Mouse (Mus musculus): ENCODE data around the gene Mapk10. TPM values are rescaled to one million over a fixed set of nuclear protein-coding genes. Genes with fewer than 3 reads are reported as not detected.

Mapk10 gene
- polyA plus RNA-seq, 1 experiment from 2014 or later = 8.8 TPM

DNA sequence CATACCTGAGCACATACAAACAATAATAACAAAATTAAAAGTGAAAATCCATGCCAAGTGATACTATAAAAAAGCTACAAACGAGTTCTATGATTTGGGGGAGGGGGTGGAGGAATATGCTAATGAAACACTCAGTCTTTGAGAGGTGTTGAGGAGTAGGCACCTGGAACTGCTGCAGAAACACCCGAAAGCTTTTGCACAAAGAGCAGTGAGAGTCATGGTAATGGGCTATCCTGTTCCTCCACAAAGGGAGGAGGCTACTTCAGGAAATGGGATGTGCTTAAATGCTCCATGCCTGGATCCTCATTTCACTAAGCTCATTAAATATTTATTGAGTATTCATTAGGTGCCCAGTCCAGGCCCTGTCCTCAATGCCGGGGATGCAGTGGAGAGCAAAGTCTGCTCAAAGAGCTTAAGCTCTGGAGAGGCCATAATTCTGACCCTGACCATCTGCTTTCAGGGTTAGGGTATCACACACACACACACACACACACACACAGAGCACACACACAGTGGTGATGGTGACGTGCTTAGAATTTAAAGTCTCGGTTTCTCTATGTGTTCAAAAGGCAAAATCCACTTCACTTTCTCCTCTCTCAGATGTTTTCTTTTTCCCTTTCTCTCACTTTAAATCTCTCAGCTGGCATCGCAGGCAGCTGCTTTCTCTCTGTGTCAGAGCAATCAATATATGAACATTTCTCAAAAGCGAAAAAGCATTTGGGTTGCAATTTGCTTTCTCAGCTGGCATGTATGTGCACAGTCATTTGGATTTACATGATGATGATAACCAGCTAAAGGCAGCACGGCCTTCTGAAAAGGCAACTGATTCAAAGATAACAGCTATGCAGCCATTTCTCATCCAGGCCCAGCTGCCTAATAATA lies 50.6 kb downstream of the Mapk10 start:
- Histone ChIP-seq H3K4me3 (ENCODE audit: low read depth, low read length) (no peak overlapping the region), H3K9me3 (ENCODE audit: control insufficient read depth, low read length) (no peaks in the 10 kb centered on the region), H3K27ac (ENCODE audit: low read depth) (no peak overlapping the region), H3K4me2 (ENCODE audit: low read length) (no peak overlapping the region), H3K4me1 (replicated peaks; ENCODE audit: control insufficient read depth, insufficient read depth, low read length) (0 out of 2 replicates have a peak, but pooled peaks cover 7% of the 10 kb centered on the region), H3K9ac (ENCODE audit: low read length) (no peak overlapping the region), H3K27me3 (replicated peaks; ENCODE audit: control insufficient read depth, insufficient read depth, low read length) (no peaks in the 10 kb centered on the region), H3K36me3 (ENCODE audit: control insufficient read depth, insufficient read depth, low read length) (no peaks in the 10 kb centered on the region)
- WGBS = 58% methylated on average over 8 of the region's 8 CpGs
- DNase-seq (ENCODE audit: low spot score) = no peak
- no peak for ATAC-seq (replicated peaks; ENCODE audit: low FRiP score, low TSS enrichment, low read depth)

DNA sequence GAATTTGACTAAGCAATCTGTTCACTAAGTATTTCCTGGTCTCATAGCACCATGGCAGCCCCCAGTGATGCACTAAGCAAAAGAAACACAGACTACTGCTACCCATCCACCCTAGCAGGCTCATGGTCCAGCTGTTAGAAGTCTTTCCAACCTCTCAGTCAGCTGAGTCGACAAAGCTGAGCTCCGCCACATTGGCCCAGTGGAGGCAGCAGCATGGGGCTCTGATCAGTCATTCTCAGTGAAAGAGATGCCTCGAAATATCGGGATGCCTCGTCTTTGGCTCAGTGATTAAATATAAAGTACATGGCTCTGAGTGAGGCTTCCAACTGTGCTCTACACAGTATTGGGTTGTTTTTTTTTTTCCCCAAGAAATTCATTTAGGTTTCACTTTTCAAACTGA lies 70.2 kb downstream of the Mapk10 start:
- no peak overlapping the region for H3K9ac ChIP-seq (ENCODE audit: low read length)
- no peak overlapping the region for H3K4me3 ChIP-seq (ENCODE audit: low read depth, low read length)
- H3K27me3 ChIP-seq (replicated peaks; ENCODE audit: control insufficient read depth, insufficient read depth, low read length) = no peaks in the 10 kb centered on the region
- DNase-seq (ENCODE audit: low spot score) (no peak), ATAC-seq (replicated peaks; ENCODE audit: low FRiP score, low TSS enrichment, low read depth) (no peak)
- H3K4me2 ChIP-seq (ENCODE audit: low read length) = no peak overlapping the region
- no peak overlapping the region for H3K27ac ChIP-seq (ENCODE audit: low read depth)
- H3K4me1 ChIP-seq (replicated peaks; ENCODE audit: control insufficient read depth, insufficient read depth, low read length) = no peaks in the 10 kb centered on the region
- H3K36me3 ChIP-seq (ENCODE audit: control insufficient read depth, insufficient read depth, low read length) = no peaks in the 10 kb centered on the region
- WGBS = 85% methylated on average over 5 of the region's 5 CpGs
- H3K9me3 ChIP-seq (ENCODE audit: control insufficient read depth, low read length) = no peaks in the 10 kb centered on the region

DNA sequence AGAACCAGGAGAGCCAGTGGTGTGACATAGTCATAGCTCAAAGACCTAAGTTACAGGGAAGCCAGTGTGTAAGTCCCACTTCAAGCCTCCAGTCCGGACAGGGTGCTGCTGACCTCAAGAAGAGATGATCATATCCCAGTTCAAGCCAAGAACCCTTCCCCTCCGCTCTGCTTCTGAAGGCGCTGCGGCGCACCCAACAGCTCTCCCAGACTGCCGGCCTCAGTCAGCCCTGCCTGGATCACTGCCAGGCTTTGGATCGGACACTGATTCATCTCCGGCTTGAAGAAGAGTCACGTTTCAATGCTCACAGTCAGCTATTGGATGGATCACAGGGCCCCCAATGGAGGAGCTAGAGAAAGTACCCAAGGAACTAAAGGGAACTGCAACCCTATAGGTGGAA lies 76.3 kb downstream of the Mapk10 start:
- Histone ChIP-seq H3K9ac (ENCODE audit: low read length) (no peak overlapping the region), H3K4me2 (ENCODE audit: low read length) (no peak overlapping the region), H3K4me1 (replicated peaks; ENCODE audit: control insufficient read depth, insufficient read depth, low read length) (no peaks in the 10 kb centered on the region), H3K27ac (ENCODE audit: low read depth) (no peak overlapping the region), H3K36me3 (ENCODE audit: control insufficient read depth, insufficient read depth, low read length) (no peaks in the 10 kb centered on the region), H3K9me3 (ENCODE audit: control insufficient read depth, low read length) (no peaks in the 10 kb centered on the region), H3K4me3 (ENCODE audit: low read depth, low read length) (no peak overlapping the region), H3K27me3 (replicated peaks; ENCODE audit: control insufficient read depth, insufficient read depth, low read length) (no peaks in the 10 kb centered on the region)
- 72% methylated on average over 9 of the region's 9 CpGs for WGBS
- ATAC-seq (replicated peaks; ENCODE audit: low FRiP score, low TSS enrichment, low read depth) (no peak), DNase-seq (ENCODE audit: low spot score) (no peak)

DNA sequence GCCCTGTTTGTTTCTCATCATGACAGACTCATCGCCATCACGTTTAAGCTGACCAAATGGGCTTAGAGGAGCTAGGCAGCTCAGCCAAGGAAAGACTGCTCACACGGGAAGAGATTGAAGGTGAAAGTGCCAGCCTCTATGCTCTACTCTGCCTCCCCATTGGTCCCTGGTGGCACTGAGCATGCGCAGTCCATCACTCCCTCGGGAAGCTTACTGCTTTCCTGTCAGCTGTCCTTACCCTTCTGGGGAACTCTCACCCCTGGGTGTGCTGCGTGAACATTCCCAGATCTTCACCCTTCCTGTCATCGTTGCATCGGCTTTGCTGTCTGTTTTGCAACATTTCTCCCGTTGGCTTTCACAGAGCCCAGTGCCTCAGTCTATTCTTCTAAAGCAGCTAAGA lies 77.5 kb downstream of the Mapk10 start:
- 65% methylated on average over 9 of the region's 9 CpGs for WGBS
- H3K4me1 ChIP-seq (replicated peaks; ENCODE audit: control insufficient read depth, insufficient read depth, low read length) = no peaks in the 10 kb centered on the region
- no peaks in the 10 kb centered on the region for H3K36me3 ChIP-seq (ENCODE audit: control insufficient read depth, insufficient read depth, low read length)
- H3K27me3 ChIP-seq (replicated peaks; ENCODE audit: control insufficient read depth, insufficient read depth, low read length) = no peaks in the 10 kb centered on the region
- H3K9me3 ChIP-seq (ENCODE audit: control insufficient read depth, low read length) = no peaks in the 10 kb centered on the region
- H3K27ac ChIP-seq (ENCODE audit: low read depth) = no peak overlapping the region
- ATAC-seq (replicated peaks; ENCODE audit: low FRiP score, low TSS enrichment, low read depth) (no peak), DNase-seq (ENCODE audit: low spot score) (peak; percentile 38)
- no peak overlapping the region for H3K9ac ChIP-seq (ENCODE audit: low read length)
- H3K4me3 ChIP-seq (ENCODE audit: low read depth, low read length) = no peak overlapping the region
- H3K4me2 ChIP-seq (ENCODE audit: low read length) = no peak overlapping the region

DNA sequence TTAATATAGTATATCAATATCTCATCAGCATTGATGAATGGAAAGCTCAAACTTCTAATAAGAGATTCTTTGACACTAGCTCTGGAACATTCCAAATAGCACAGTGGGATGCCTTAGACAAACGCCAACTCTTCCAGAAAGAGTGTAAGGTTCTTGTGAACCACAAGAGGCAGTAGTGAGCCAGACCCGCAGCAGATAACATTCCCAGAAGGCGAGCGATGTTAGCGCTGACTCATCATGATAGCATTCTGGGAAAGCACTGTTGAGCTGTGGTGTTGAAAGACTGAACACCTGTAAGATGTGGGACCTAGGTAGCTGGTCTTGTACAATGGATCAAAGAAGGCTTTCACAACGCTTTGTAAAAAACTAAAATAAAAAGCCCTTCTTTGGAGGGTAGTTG lies 78.3 kb downstream of the Mapk10 start:
- Histone ChIP-seq H3K36me3 (ENCODE audit: control insufficient read depth, insufficient read depth, low read length) (no peaks in the 10 kb centered on the region), H3K9me3 (ENCODE audit: control insufficient read depth, low read length) (no peaks in the 10 kb centered on the region), H3K4me3 (ENCODE audit: low read depth, low read length) (no peak overlapping the region), H3K4me1 (replicated peaks; ENCODE audit: control insufficient read depth, insufficient read depth, low read length) (no peaks in the 10 kb centered on the region), H3K4me2 (ENCODE audit: low read length) (no peak overlapping the region), H3K27ac (ENCODE audit: low read depth) (no peak overlapping the region), H3K9ac (ENCODE audit: low read length) (no peak overlapping the region), H3K27me3 (replicated peaks; ENCODE audit: control insufficient read depth, insufficient read depth, low read length) (no peaks in the 10 kb centered on the region)
- 72% methylated on average over 6 of the region's 6 CpGs for WGBS
- ATAC-seq (replicated peaks; ENCODE audit: low FRiP score, low TSS enrichment, low read depth) (no peak), DNase-seq (ENCODE audit: low spot score) (no peak)

DNA sequence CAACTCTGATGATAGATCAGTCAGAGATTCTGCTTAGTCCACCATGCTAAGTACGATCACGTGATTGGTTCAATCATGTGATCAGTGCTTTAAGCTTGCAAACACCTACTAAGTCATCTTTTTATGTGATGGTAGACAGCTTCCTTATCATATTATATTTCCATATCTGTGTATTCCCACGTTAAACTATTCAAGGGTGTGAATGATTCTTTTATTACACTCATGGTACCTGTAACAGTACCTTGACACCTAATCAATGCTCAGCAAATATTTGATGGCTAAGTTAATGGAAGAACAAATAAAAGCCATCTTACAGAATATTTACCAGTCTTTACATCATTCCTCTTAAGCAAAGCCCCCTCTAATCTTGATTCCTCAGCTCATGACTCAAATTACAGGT lies 91.5 kb downstream of the Mapk10 start:
- Histone ChIP-seq H3K9me3 (ENCODE audit: control insufficient read depth, low read length) (no peaks in the 10 kb centered on the region), H3K27ac (ENCODE audit: low read depth) (no peak overlapping the region), H3K9ac (ENCODE audit: low read length) (no peak overlapping the region), H3K27me3 (replicated peaks; ENCODE audit: control insufficient read depth, insufficient read depth, low read length) (no peaks in the 10 kb centered on the region; the same call in 1 of the 2 replicates), H3K4me3 (ENCODE audit: low read depth, low read length) (no peak overlapping the region), H3K4me2 (ENCODE audit: low read length) (no peak overlapping the region), H3K36me3 (ENCODE audit: control insufficient read depth, insufficient read depth, low read length) (no peaks in the 10 kb centered on the region), H3K4me1 (replicated peaks; ENCODE audit: control insufficient read depth, insufficient read depth, low read length) (no peaks in the 10 kb centered on the region)
- DNase-seq (ENCODE audit: low spot score) (no peak), ATAC-seq (replicated peaks; ENCODE audit: low FRiP score, low TSS enrichment, low read depth) (no peak)
- WGBS = 65% methylated on average over 3 of the region's 3 CpGs

DNA sequence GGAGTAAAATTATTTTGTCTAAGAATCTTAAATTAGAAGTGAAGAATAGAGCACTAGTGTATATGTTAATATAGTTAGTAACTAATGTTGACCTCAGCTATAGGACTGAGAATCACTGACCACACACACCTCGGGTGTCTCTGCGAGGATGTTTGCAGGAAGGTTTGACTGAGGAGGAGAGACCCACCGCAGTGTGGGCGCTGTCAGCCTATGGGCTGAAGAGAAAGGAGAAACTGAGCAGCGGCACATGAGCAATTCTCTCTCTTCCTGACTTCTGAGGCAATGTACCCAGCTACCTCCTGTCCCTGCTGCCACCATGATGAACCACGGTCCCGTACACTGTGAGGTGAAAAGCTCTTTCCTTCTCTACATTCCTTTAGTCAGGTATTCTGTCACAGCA lies 95.6 kb downstream of the Mapk10 start:
- Histone ChIP-seq H3K9me3 (ENCODE audit: control insufficient read depth, low read length) (no peaks in the 10 kb centered on the region), H3K27ac (ENCODE audit: low read depth) (no peak overlapping the region), H3K4me3 (ENCODE audit: low read depth, low read length) (no peak overlapping the region), H3K4me1 (replicated peaks; ENCODE audit: control insufficient read depth, insufficient read depth, low read length) (no peaks in the 10 kb centered on the region), H3K27me3 (replicated peaks; ENCODE audit: control insufficient read depth, insufficient read depth, low read length) (no peaks in the 10 kb centered on the region; the same call in 1 of the 2 replicates), H3K36me3 (ENCODE audit: control insufficient read depth, insufficient read depth, low read length) (no peaks in the 10 kb centered on the region), H3K9ac (ENCODE audit: low read length) (no peak overlapping the region), H3K4me2 (ENCODE audit: low read length) (no peak overlapping the region)
- ATAC-seq (replicated peaks; ENCODE audit: low FRiP score, low TSS enrichment, low read depth) (no peak), DNase-seq (ENCODE audit: low spot score) (no peak)
- WGBS = 86% methylated on average over 7 of the region's 7 CpGs

DNA sequence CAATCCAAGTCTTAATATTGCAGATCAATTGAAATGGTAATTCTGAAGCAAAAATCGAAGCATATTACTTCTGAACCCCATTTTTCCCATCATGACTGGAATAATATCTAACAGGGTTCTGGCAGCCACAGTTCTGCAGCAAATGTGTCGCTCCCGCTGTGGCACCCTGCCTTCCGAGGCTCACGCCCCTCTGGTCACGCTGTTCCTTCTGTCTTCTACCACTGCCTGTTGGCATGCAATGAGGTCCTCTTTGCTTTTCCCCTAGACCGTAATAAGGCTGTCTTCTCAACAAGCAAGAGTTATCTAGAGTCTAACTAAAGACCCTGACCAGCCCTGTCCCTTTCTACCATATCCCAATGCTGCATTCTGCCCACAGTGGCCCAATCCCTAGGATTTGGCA lies 98.7 kb downstream of the Mapk10 start:
- no peaks in the 10 kb centered on the region for H3K36me3 ChIP-seq (ENCODE audit: control insufficient read depth, insufficient read depth, low read length)
- ATAC-seq (replicated peaks; ENCODE audit: low FRiP score, low TSS enrichment, low read depth) (no peak), DNase-seq (ENCODE audit: low spot score) (no peak)
- 85% methylated on average over 7 of the region's 7 CpGs for WGBS
- no peaks in the 10 kb centered on the region for H3K9me3 ChIP-seq (ENCODE audit: control insufficient read depth, low read length)
- no peak overlapping the region for H3K4me2 ChIP-seq (ENCODE audit: low read length)
- H3K27ac ChIP-seq (ENCODE audit: low read depth) = no peak overlapping the region
- H3K9ac ChIP-seq (ENCODE audit: low read length) = no peak overlapping the region
- no peaks in the 10 kb centered on the region; the same call in 1 of the 2 replicates for H3K27me3 ChIP-seq (replicated peaks; ENCODE audit: control insufficient read depth, insufficient read depth, low read length)
- no peak overlapping the region for H3K4me3 ChIP-seq (ENCODE audit: low read depth, low read length)
- H3K4me1 ChIP-seq (replicated peaks; ENCODE audit: control insufficient read depth, insufficient read depth, low read length) = no peaks in the 10 kb centered on the region

DNA sequence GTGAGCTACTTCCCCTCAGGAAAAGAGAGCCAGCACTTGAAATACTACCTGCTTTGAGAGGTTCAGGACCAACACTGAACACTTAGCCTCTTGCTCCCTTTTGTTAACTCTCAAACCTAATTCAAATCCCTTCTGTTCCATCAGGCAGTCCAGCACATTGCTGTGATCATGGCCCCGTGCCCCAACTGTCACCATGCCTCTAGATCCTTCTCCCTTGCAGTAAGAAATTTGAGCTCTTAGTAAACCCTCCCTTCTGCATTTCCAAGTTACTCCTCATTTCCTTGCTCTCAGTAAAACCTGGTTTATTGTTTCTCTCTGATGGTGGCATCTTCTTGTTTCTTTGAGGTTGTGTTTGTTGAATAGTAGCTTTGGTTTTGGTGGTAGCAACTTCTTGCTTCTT lies 101.7 kb downstream of the Mapk10 start:
- no peak for ATAC-seq (replicated peaks; ENCODE audit: low FRiP score, low TSS enrichment, low read depth)
- H3K36me3 ChIP-seq (ENCODE audit: control insufficient read depth, insufficient read depth, low read length) = no peaks in the 10 kb centered on the region
- no peak overlapping the region for H3K27ac ChIP-seq (ENCODE audit: low read depth)
- H3K9me3 ChIP-seq (ENCODE audit: control insufficient read depth, low read length) = no peaks in the 10 kb centered on the region
- no peaks in the 10 kb centered on the region for H3K27me3 ChIP-seq (replicated peaks; ENCODE audit: control insufficient read depth, insufficient read depth, low read length)
- H3K4me1 ChIP-seq (replicated peaks; ENCODE audit: control insufficient read depth, insufficient read depth, low read length) = no peaks in the 10 kb centered on the region
- no peak overlapping the region for H3K9ac ChIP-seq (ENCODE audit: low read length)
- no peak for DNase-seq (ENCODE audit: low spot score)
- WGBS = 84% methylated on average over 1 of the region's 1 CpGs
- no peak overlapping the region for H3K4me3 ChIP-seq (ENCODE audit: low read depth, low read length)
- H3K4me2 ChIP-seq (ENCODE audit: low read length) = no peak overlapping the region

Data from intestine, embryonic 14.5 days (tissue).